Mouse (Mus musculus) G1E-ER4 (cell line): ENCODE measurements around the gene Nat8l. TPM values are rescaled to one million over a fixed set of nuclear protein-coding genes. Genes with fewer than 3 reads are reported as not detected.

Experiments used
- GATA1 ChIP-seq: IDR thresholded peaks from one replicate; pipeline ENCODE4 v1.8.0; 2012; ENCODE audit warnings: low read length, inconsistent platforms
- polyA plus RNA-seq: library from polyadenylated mRNA; stranded (reverse); fragments of >175 nt; gene quantifications from 2 replicates; pipeline ENCODE4 v1.2.3, GENCODE M21; 2012

The Nat8l gene
- 0.01 TPM in 1 of 2 replicates, not detected in the other for polyA plus RNA-seq

DNA sequence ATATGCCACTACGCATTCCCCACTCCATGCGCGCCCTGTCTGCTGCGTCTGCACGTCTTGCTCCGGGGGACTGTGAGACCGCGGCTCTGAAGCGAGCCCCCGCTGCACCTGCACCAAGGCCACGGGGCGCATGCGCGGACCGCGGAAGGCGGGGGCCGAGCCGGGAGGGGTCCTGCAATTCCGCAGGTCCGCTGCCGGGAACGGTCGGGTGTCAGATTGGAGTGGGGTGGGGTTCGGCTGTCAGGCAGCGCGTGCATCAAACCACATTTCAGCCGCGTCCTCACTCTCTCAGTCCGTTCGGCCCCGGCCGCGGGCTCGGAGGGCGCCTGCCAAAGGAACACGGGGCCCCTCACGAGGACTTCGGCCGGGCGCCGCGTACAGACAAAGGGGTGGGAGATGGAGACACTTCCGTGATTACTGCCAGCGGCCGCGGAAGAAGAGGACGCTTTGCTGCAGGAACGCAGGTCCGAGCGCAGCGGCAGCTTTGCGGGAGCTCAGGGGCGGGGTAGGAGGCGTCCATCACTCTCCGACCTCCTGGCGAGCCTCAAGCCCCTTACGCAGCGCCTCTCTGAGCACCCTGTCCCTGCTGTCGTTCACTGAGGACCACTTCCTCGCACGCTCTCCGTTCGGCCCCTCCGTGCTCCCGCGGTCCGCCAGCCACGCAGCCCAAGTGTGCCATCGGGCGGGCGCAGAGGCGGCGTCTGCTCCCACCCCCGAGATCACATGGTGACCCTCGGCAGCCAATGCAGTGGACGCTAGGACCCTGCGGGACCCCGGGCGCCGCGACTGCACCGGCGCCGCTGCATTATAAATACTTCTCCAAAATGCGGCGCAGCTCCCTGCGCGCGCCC, at the start of gene Nat8l:
Gene Nat8l, plus strand, starts transcription at position 142 of the 851 bp plus-strand sequence.
- TF ChIP-seq GATA1 = no peak

DNA sequence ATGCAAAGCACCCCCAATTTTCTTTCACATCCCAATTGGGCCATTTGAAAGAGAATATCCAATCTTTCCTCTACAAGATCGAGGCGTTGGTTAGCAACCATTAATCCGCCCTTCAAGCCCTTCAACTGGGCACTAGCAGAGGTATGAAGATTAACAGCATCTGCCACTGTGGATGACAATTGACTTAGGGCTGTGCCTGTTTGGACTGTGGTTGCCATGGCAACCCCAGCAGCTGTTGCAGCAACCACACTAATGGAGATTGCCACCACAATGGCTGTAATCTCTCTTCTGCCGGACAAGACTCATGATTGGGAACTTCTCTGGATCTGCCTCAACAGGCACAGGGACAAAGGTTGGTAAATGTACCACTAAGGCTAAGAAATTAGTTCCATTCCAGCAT, 47.5 kb upstream of the Nat8l start:
- no peak for TF ChIP-seq GATA1

GRCm38 (mm10) chr5:33953471-33954185, 42.2 kb upstream of the Nat8l start:
- no peak for TF ChIP-seq GATA1

- no peak for TF ChIP-seq GATA1
Observed at GRCm38 (mm10) chr5:33954354-33954753, 41.4 kb upstream of the Nat8l start.

DNA sequence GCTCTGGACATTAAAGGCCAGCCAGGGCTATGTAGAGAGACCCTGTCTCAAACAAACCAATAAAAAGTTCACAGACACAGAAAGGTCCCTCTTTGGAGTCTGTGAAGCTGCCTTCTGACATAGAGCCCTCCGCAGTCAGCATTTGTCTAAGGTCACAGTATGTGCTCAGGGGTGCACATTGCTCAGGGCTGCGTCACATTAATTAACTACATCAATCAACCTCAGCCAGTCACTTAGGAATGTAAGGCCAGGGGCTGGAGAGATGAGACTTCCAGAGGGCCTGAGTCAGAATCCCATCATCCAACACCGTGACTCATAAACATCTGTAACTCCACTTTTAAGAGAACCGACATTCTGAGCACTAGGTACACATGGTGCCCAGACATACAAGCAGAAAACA, 39.9 kb upstream of the Nat8l start:
- TF ChIP-seq GATA1 = no peak

GRCm38 (mm10) chr5:33959382-33959781, 36.4 kb upstream of the Nat8l start:
- no peak for TF ChIP-seq GATA1

- TF ChIP-seq GATA1 = no peak
Observed at GRCm38 (mm10) chr5:33974736-33975135, 21.0 kb upstream of the Nat8l start.

GRCm38 (mm10) chr5:33976267-33976666, 19.5 kb upstream of the Nat8l start:
- no peak for TF ChIP-seq GATA1

- no peak for TF ChIP-seq GATA1
Observed at GRCm38 (mm10) chr5:33982731-33983259, 13.0 kb upstream of the Nat8l start.

DNA sequence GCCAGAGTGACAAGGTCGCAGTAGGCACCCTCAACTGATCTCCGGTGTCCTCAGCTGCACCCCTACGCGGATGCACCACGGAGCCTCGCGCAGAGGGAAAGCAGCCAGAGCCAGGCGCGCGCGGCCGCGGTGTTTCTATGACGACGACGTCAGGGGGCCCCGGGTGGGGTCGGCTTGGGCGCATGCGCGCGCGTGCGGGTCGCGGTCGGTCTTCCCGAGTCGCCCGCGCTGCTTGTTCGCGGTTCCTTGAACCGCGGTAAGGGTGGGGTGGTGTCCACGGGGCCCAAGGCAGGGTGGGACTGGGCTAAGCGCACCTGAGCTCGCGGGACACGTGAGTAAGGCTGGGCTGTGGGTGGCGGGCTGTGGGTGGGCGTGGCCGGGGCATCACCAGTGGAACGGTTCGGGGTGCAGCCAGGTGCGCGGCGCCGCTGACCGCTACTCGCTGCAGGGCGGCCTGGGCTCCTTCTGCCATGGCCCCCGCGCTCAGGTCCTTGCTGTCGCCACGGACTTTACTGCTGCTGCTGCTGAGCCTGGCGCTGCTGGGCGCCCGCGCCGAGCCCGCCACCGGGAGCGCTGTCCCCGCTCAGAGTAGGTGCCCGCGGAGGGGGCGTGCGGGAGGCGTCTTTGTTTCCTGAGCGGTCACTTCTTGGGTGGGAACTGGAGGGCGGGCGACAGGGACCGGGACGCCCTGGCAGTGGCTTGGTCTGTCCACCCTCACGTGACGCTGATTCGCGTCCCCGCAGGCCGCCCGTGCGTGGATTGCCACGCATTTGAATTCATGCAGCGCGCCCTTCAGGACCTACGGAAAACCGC, 12.3 kb upstream of the Nat8l start, which contains the start of gene Gm1673:
Gene Gm1673, plus strand, starts transcription at position 125 of the 813 bp plus-strand sequence.
- no peak for TF ChIP-seq GATA1

DNA sequence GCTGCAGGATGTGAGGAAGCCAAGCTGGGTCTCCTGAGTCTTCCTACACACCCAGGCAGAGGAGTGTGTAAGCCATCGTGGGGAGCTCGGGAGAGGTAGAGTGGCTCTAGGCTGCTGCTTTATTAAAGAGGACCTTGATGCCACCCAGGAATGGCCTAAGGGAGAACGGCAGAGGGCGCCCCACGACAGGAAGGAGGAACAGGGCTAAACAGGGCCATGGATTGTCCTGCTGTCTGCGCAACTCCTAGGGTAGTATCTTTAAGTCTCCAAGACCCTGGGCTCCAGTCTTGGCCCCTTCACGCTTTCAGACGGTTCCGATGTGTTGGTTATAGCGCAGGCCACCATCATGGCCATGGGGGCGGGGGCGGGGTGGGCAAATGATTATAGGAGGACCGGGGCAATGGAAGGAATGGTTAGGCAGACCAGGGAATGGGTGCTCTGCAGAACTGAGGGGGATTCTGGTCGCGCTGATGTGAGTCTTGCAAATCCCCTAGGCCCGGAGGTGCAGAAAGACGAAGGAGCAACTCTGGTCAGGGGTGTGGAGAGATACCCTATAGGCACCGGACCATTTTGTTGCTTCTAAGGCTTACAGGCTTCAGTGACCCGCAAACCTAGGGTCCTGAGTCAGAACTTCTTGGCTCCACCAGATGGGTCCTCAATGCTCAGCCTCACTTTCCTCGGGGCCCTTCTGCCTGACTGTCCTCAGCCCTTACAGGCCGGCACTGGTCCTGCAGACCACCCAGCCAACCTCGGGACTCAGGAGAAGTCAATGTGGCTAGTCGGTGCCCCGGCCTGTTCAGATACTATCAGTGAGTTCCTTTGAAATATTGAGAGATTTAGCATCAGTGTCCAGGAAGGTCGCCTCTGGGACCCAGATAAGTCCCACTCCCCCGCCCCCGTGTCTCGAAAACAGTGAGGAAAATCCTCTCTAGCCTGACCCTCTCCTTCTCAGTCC, 836 bp upstream of the Nat8l start:
- no peak for TF ChIP-seq GATA1

DNA sequence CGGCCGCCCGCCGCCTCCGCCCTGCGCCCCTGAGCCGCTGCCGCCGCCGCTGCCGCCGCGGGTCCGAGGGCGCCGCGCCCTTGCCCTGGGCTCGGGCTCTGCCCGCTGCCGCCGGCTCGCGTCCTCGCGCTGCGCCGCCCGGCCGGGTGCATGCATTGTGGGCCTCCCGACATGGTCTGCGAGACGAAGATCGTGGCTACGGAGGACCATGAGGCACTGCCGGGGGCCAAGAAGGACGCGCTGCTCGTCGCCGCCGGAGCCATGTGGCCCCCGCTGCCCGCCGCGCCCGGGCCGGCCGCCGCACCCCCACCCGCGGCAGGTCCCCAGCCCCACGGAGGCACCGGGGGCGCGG, 886 bp downstream of the Nat8l start:
- no peak for TF ChIP-seq GATA1

DNA sequence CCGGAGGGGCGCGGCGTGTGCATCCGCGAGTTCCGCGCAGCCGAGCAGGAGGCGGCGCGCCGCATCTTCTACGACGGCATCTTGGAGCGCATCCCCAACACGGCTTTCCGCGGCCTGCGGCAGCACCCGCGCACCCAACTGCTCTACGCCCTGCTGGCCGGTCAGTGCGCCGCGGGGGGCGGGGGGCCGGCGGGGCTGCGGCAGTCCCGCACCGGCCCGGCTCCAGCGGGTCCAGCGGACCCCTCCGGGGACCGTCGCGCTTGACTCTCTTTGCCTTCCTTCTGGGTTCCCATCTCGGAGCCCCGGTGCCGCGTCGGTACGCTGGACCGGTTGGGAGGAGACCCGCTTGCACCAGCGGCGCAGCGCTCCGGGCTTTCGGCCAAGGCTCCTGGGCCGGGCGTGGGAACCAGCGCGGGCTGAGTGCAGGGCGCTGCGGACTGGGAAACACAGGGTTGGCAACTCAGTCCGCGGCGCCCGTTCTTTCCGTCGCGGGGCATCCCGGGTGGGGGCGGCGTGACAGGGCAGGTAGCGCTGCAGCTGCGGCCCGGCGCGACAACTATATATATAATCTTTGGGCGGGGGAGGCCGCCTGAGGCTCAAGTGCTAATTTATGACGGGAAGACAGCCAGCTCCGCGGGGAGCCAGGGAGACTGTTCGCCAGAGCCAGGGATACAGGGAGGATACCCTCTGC, 1.4 kb downstream of the Nat8l start:
- no peak for TF ChIP-seq GATA1
